Mouse (Mus musculus): ENCODE data around the gene Gm9758.
"Not testable (repeated sequence)": the region's sequence is repeated elsewhere in the genome, so short reads cannot be mapped to it uniquely, and the experiment has no call there.

DNA sequence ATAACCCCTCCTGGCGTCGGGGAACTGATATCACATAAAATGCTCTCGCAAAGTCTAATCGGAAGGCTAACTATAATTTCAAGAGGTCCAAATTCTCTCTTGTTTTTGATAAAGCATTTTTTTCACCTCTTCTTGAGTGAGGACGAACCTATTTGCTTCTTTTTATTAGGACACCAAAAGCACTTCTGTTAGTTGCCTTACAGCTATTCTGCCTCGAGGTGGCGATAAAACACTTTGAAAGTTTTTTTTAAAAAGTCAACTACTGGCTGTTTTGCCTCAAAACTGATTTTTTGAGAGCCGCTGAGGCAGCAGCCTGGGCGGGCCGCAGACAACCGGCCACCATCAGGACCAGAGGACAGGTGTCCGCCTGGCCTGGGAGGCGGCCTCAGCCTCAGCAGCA lies 49.1 kb upstream of the Gm9758 start:
- TF ChIP-seq USF1 (IDR thresholded peaks at IDR 0.05; ENCODE audit: low read depth); CTCF (IDR thresholded peaks at IDR 0.05; ENCODE audit: control insufficient read depth, insufficient read depth, insufficient read length); MAX (IDR thresholded peaks at IDR 0.05): not testable (repeated sequence)

Measured in C2C12 (cell line).